Comparison of ENCODE assay signal across 19 mouse cellular contexts in the genomic region with DNA sequence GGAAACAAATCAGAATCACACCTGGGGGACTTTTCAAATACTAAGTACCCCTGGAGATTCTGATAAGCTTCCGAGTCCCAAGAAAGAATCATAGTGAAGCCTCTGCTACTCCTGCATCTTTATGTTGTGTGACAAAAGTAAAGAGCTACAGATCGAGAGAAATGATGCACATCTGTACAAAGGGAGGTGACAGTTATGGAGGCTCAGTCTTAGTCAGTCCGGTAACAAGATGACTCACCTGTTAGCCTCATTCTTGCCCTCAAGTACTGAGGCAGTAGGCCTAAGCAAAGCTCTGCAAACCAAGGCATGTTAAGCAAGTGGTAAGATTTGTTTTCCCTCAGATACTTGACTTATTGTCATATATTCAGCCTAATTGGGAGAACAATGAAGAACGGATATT.
DNase-seq lines count a peak whose midpoint lies in the region; ATAC-seq and TF ChIP-seq lines count a peak whose summit lies in the region.
"Had no signal": no experiment of that assay in that cellular context is flagged by ENCODE, and none has a peak within 500 bp of the region (broad histone marks: within the 10 kb centered on the region; RNA-seq: fewer than 3 reads in every experiment).

No protein-coding gene starts in this region.

- dilution Hi-C loops in CH12.LX (cut with MboI; ENCODE audit: extremely low pct_ligation_motif_present, extremely low pct_unique_long_range_greater_than_20kb, low sequenced_read_pairs), result no loop called here

- TF ChIP-seq RAD21 in CH12.LX (IDR thresholded peaks at IDR 0.05; ENCODE audit: low read depth, low read length), result no peak

- peak; percentile 73 for TF ChIP-seq EP300 in CH12.LX (IDR thresholded peaks at IDR 0.05; ENCODE audit: low read length)

- TF ChIP-seq CTCF in CH12.LX (conservative IDR thresholded peaks at IDR 0.05 in 1 of 2, IDR thresholded peaks at IDR 0.05 in 1 of 2; ENCODE audit: low read depth in 2 of 2, low read length in 2 of 2), result no peak

- WGBS in forebrain, embryonic 12.5 days, result 84% methylated on average over 4 of the region's 4 CpGs

- H3K9ac ChIP-seq in CH12.LX (ENCODE audit: insufficient read depth, low read depth), result no peak overlapping the region
- no peak overlapping the region for H3K9ac ChIP-seq in forebrain, embryonic 12.5 days
- H3K9ac ChIP-seq: embryonic facial prominence, embryonic 12.5 days had no signal

- H3K4me1 ChIP-seq in CH12.LX (ENCODE audit: control insufficient read depth in 1 of 2, insufficient read depth in 2 of 2), result no peaks in the 10 kb centered on the region; a peak in 1 of 4 replicates
- no peaks in the 10 kb centered on the region for H3K4me1 ChIP-seq in forebrain, embryonic 12.5 days
- H3K4me1 ChIP-seq: embryonic facial prominence, embryonic 10.5 days; embryonic facial prominence, embryonic 12.5 days had no signal

- H3K79me2 ChIP-seq in CH12.LX (replicated peaks; ENCODE audit: control insufficient read depth, extremely low read depth, insufficient read depth, poor library complexity, severe bottlenecking), result no peaks in the 10 kb centered on the region

- no peak overlapping the region for H3K4me2 ChIP-seq in CH12.LX (ENCODE audit: insufficient read depth, low read depth, poor library complexity, severe bottlenecking)
- H3K4me2 ChIP-seq in forebrain, embryonic 12.5 days, result no peak overlapping the region
- H3K4me2 ChIP-seq: embryonic facial prominence, embryonic 12.5 days had no signal

- TF ChIP-seq POLR2A in CH12.LX (IDR thresholded peaks at IDR 0.05; ENCODE audit: low read depth, low read length), result no peak

- ATAC-seq in forebrain, embryonic 12.5 days (ENCODE audit: low FRiP score), result no peak
- ATAC-seq: forebrain, embryonic 14.5 days; forebrain, embryonic 16.5 days had no signal

- H3K27me3 ChIP-seq in CH12.LX (replicated peaks), result no peaks in the 10 kb centered on the region
- no peaks in the 10 kb centered on the region for H3K27me3 ChIP-seq in forebrain, embryonic 12.5 days
- H3K27me3 ChIP-seq: embryonic facial prominence, embryonic 12.5 days had no signal

- no peaks in the 10 kb centered on the region for H3K9me3 ChIP-seq in CH12.LX (replicated peaks; ENCODE audit: low read length)
- H3K9me3 ChIP-seq in forebrain, embryonic 12.5 days, result no peaks in the 10 kb centered on the region
- H3K9me3 ChIP-seq: embryonic facial prominence, embryonic 10.5 days; embryonic facial prominence, embryonic 12.5 days had no signal

- no peak overlapping the region for H3K27ac ChIP-seq in CH12.LX (ENCODE audit: insufficient read depth, low read depth)
- H3K27ac ChIP-seq in forebrain, embryonic 12.5 days, result no peak overlapping the region
- H3K27ac ChIP-seq: embryonic facial prominence, embryonic 10.5 days; embryonic facial prominence, embryonic 12.5 days had no signal

- H3K36me3 ChIP-seq in CH12.LX (replicated peaks in 1 of 2; ENCODE audit: control insufficient read depth in 1 of 2, insufficient read depth in 1 of 2, low read length in 1 of 2), result no peaks in the 10 kb centered on the region
- no peaks in the 10 kb centered on the region for H3K36me3 ChIP-seq in forebrain, embryonic 12.5 days (replicated peaks)
- H3K36me3 ChIP-seq: embryonic facial prominence, embryonic 10.5 days; embryonic facial prominence, embryonic 12.5 days had no signal

- peak; percentile 2 for DNase-seq in CD4-positive, CD25-positive, alpha-beta regulatory T cell, adult 2 months (ENCODE audit: low read depth, low spot score)
- peak; percentile 23 for DNase-seq in CH12.LX (ENCODE audit: extremely low read depth)
- peak; percentile 34 for DNase-seq in induced T-regulatory cell, adult 2 months (ENCODE audit: low read depth)
- DNase-seq in urinary bladder, postnatal 36 days (ENCODE audit: low spot score in 2 of 2), result no peak
- DNase-seq in thymus, postnatal 4 days, result no peak
- DNase-seq in right cerebral cortex, adult 2 months (ENCODE audit: low spot score in 2 of 2), result no peak
- DNase-seq: adrenal gland, adult 8-10 months; adrenal gland, postnatal 14 days; adrenal gland, postnatal 36 days; cerebellum, adult 11-12 months; cerebellum, adult 2 months; cerebellum, adult 9-10 months; cerebellum, postnatal 10 days; cerebellum, postnatal 25 days had no signal

- in situ Hi-C loops in CH12.LX (cut with MboI; ENCODE audit: low pct_ligation_motif_present, low pct_unique_long_range_greater_than_20kb, low sequenced_read_pairs), result no loop called here

- H3K4me3 ChIP-seq in CH12.LX (replicated peaks in 1 of 3; ENCODE audit: low read depth in 2 of 3, low read length in 2 of 3, poor library complexity in 1 of 3), result no peak overlapping the region
- no peak overlapping the region for H3K4me3 ChIP-seq in forebrain, embryonic 12.5 days (replicated peaks)
- H3K4me3 ChIP-seq: embryonic facial prominence, embryonic 10.5 days; embryonic facial prominence, embryonic 12.5 days had no signal

TF ChIP-seq in CH12.LX, 34 proteins besides CTCF, POLR2A, EP300 and RAD21:
- TF ChIP-seq UBTF (IDR thresholded peaks at IDR 0.05; ENCODE audit: low read depth, low read length), result no peak
- no peak for TF ChIP-seq CHD1 (IDR thresholded peaks at IDR 0.05; ENCODE audit: low read depth, low read length)
- no peak for TF ChIP-seq ZKSCAN1 (IDR thresholded peaks at IDR 0.05; ENCODE audit: borderline replicate concordance, low read depth, low read length)
- peak; percentile 63 for TF ChIP-seq JUND (conservative IDR thresholded peaks at IDR 0.05; ENCODE audit: low read depth, low read length)
- no peak for TF ChIP-seq BHLHE40 (IDR thresholded peaks at IDR 0.05; ENCODE audit: low read depth, low read length)
- TF ChIP-seq ELF1 (IDR thresholded peaks at IDR 0.05; ENCODE audit: low read depth, low read length), result no peak
- TF ChIP-seq MYC (IDR thresholded peaks at IDR 0.05; ENCODE audit: low read depth, low read length), result no peak
- peak; percentile 89 for TF ChIP-seq IRF4 (IDR thresholded peaks at IDR 0.05; ENCODE audit: low read depth, low read length)
- no peak for TF ChIP-seq ETS1 (conservative IDR thresholded peaks at IDR 0.05; ENCODE audit: low read depth, low read length)
- peak; percentile 64 for TF ChIP-seq JUN (IDR thresholded peaks at IDR 0.05; ENCODE audit: insufficient read depth, low read depth, low read length)

Comparison
In these comparisons a context has a peak if more than half of its experiments do, and no peak if none do; other contexts are left out.
1. DNase-seq: peak in CD4-positive, CD25-positive, alpha-beta regulatory T cell, adult 2 months (single experiment), CH12.LX (single experiment) and induced T-regulatory cell, adult 2 months (single experiment); none in urinary bladder, postnatal 36 days (0 of 2), thymus, postnatal 4 days (single experiment) and right cerebral cortex, adult 2 months (0 of 2).